Mouse (Mus musculus) thymus, adult 18-20 months (tissue): ENCODE data around the gene Gpat2.

Experiments used
- DNase-seq, 2 experiments: peaks; one replicate each; pipeline ENCODE4 v3.0.0; 2022; ENCODE audit warnings: mixed read lengths in 2 of 2

Gene Gpat2

DNA sequence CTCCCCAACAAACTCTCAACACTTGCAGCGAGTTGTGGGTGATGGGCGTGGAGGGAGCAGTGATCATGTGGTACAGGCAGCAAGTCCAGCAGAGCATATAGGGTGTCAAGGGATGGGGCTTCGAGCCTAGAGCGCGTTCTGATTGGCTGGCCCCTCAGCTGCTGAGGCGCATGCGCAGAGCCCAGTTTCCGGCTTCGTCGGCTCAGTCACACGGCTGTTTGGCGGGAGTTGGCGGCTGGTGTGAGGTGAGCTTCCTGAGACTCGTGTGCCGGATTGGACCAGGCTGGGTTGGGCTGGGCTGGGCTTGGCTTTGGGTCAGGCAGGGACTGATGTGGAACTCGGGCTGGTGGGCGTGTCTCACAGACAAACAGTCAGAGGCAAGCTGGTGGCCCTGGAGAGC lies at the start of gene Gpat2:
TSS of gene Gpat2 (plus strand) at position 223 of the 400 bp plus-strand sequence.
- no peak for DNase-seq

DNA sequence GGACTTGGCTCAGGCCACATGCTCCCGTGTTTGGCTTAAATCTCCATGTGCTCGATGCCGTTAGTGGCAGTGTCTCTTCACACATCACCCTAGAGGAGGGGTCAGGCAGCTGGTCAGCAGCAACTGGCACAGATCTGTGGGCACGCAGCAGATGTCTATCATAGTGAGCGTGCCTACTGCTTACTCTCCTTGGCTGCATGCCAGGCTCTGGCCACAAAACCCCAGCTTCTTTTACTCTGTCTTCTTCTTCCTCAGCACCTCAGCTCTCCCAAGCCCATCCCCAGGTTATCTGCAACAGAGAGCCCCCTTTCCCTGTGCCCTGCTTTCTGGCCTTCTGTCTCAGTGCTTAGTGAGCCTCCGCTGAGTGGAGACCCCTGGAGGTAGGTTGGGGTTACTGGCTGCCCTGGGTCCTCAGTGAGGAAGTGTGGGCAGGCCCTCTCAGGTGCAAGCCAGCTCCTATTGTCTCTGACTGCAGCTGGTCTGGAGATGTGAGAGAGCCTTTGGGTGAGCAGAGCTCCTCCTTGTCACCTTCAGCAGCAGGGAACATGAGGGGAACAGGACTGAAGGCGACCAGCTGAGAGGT lies 49.1 kb upstream of the Gpat2 start:
- DNase-seq = peak; percentile 11 to 23

DNA sequence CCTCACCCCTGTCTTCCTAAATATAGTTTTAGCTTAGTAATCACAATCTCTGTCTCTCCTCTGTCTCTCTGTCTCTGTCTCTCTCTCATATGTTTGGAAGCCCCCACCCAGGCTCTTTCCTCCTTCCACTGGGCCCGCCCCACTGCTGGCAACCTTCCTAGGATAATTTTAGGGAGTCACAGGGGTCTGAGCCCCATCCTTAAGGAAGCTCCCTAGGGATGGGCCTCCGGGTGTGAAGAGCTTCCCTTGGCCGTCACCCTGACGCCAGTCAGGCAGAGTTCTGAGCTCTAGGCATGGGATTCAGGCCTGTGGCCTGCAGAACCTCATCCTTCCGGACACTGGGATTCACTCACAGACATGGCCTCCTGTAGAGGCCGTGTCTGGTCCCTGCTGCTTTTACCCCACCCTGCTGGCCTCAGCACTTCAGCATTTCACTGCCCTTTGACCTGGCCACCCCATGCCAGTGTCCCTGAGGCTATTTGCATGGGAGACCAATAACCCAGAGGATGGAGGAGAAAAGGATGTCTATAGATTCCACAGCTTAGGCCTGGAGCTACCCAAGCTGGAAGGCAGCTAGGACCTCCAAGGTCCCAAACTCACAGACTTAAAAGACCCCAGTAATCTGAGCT lies 48.5 kb upstream of the Gpat2 start:
- no peak for DNase-seq

DNA sequence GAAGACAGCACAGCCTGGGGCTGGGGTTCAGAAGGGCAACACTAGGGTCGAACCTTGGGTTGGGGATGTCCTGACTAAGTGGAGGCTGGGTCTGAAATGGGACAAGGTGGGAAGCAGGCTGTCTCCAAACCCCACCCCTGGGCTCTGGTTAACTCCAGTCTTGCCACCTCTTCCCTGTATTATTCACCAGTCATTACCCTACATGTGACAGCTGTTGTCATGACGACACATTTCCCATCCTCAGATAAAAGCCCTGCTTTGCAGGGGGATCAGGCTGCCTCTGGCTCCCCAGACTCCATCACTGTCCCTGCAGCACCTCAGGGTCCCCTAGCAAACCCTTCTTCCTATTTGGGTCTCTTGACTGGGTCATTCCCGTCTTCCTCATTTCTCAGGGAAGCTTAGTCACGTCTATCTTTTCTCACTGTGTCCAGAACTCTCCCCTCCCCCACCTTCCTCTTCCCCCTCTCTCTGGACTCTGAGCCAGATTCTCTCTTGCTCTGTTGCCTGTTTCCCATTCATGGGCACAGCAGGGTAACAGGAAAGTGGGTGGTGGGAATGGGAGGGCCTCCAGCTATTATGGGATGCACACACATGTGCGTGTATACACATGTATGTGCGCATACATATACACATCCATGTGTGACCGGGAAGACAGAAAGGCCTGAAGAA lies 46.9 kb upstream of the Gpat2 start:
- no peak for DNase-seq

DNA sequence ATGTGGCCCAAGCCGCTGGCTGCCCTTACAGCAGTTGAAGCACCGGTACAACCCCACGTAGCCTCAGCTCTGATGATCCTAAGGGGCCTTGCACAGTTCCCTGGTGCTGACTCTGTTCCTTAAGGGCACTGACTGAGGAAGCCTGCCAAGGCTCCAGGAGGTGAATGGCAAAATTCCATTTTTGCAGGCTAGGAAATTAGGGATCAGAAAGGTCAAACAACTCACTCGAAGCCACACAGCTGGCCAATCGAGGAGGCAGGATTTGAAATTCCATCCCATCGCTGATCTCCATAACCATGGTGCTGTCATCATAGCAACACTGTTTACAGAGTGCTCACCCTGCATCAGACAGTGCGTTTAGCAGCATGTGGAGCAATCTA lies 46.4 kb upstream of the Gpat2 start:
- no peak for DNase-seq

DNA sequence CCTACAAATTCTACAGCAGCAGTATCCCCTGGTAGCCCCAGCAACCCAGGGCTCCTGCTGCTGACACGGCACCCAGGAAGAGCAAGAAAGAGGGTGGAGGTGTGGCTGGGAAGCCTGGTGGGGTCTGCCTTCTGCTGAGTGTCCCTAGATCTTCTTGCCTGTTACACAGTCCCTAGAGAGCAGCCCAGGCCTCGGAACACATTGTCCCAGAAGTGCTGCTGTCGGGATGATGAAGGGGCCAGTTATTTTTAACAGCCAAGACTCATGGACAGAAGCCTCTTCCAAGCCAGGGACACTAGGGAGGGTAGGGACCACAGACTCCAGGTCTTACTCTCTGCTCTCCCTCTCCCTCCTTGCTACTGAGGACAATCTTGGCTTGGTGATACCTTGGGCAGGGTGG lies 45.7 kb upstream of the Gpat2 start:
- DNase-seq = no peak

DNA sequence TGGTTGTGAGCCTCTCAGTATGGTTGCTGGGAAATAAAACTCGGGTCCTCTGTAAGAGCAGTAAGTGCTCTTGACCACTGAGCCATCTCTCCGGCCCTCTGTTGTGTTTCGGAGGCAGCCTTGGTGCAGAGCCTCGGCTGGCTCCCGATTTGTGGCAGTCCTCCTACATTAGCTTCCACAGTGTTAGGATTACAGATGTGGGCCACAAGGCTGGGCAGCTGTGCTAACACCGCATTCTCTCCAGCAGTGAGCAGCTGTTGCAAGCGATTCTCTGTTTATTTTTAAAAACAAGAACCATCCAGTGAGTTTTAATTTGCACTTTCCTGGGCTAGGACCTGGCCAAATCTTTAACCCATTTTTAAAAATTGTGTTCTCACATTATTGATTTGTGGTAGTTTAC lies 41.1 kb upstream of the Gpat2 start:
- no peak for DNase-seq

DNA sequence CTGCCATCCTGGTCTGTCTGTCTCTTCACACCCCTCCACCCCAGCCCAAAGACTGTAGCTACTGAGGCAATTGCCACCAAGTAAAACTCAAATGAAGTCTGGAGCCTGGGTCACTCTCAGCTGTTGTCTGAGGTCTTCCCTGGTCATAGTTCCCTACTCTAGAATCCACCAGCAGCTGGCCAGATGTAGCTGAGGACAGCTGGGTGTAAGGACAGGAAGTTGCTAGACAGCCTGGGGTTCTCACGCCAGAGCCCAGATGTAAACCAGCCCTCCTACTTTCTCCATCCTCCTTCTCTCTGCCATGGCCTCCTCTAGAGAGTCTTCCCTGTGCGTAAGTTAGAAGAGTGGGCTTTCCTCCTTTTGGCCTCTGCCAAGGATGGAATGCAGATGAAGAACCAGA lies 37.5 kb upstream of the Gpat2 start:
- DNase-seq = no peak

DNA sequence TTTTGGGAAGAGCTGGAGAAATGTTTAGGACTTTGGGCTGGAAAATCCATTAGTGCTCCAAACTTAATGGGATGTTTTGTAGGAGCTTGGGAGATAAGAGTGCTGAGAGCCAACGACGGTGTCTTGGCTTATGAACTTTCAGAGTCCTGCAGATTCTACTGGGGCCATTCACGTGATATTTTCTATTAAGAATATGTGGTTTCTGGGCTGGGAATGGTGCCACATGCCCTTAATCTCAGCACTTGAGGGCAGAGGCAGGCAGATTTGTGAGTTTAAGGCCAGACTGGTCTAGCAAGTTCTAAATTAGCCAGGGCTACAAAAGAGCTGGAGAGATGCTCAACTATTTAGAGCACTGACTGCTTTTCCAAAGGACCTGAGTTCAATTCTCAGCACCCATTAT lies 34.6 kb upstream of the Gpat2 start:
- DNase-seq = no peak

DNA sequence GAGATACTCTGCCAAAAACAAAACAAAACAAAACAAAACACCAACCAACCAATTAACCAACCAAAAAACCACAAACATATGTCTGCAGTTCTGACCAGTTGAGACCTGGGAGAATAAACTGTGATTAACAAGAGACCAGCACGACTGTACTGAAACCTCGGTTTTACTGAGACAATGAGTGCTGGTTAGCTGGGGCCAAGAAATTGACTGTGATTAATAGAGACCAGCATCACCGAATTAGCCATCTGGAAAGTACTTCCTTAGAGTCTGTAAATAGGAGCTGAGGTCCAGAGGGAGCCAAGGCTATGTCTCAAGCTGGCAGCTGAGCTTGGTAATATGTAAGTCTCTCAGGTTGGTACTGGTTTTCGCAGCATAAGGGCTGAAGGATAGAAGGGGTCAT lies 34.2 kb upstream of the Gpat2 start:
- DNase-seq = no peak

DNA sequence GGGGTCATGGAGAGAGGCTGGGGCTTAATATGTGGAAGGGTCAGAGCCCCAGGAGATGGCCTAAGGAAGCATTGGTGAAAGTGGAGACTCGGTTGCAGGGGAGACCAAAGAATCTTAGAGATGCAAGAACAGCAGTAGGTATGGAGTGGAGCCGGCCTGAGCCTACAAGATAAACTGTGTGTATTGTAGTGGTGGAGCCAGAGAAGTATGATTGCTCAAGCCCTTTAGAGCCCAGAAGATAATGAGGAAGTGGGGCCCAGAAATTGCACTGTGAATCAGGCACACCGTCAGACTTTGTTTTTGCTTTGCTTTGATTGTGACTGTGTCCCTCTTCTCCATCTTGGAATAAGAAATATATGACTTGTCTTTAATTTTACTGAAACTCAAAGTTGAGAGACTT lies 33.7 kb upstream of the Gpat2 start:
- no peak for DNase-seq

DNA sequence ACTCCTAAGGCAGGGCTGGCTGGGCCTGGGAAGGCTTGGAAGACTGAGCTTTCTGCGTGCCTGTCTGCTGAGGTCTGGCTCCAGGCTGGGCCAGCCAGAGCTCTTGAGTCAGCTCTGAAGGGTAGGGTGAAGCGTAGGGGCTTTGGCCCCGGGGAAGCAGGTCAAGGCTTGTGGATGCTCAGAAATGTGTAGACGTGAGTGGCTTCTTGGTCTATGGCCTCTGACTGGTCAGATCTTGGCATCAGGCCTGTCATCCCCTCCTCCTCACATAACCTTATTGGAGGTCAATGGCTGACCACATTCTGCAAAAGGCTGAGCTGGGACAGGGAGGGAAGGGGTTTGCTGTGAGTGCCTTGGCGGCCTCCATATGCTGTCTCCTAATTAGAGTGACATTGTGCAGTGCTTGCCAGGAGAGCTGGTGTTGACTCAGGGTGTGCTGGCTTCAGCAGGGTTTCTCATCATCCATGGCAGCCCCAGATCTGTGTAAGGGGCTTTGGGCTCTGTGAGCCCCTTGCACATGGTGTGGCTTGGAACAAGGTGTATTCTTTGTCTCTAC lies 30.3 kb upstream of the Gpat2 start:
- no peak for DNase-seq

DNA sequence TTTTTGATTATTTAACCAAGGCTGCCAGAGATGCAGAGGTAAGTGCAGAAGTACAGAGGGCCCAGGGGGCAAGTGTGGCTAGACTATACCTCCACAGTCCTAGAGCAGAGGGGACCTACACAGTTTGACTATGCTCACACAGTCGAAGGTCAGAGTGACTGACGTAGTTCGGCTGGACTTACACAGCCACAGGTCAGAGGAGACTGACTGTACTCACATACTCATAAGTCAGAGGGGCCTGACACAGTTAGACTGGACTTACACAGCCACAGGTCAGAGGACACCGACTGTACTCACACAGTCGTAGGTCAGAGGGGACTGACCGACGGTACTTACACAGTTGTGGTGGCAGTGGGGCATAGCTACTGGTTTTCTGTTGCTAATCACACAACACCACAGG lies 26.3 kb upstream of the Gpat2 start:
- DNase-seq = no peak

DNA sequence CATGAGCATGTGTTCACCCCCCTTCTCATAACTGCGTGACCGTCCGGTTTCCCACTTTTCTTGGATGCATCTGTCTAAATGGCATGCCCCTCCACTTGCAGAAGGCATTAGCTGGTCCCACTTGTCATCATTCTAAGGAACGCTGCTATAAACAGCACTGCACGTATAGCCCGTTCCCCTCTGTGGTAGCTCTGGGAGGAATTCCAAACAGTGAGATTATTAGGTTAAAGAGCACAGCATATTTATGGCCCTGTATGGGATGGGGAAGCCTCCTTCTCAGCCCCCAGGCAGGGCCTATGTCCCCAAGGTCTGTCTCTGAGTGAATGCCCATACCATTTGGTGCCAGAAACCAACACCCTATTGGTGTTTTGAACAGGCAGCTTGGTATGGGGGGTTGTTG lies 13.9 kb upstream of the Gpat2 start:
- no peak for DNase-seq

DNA sequence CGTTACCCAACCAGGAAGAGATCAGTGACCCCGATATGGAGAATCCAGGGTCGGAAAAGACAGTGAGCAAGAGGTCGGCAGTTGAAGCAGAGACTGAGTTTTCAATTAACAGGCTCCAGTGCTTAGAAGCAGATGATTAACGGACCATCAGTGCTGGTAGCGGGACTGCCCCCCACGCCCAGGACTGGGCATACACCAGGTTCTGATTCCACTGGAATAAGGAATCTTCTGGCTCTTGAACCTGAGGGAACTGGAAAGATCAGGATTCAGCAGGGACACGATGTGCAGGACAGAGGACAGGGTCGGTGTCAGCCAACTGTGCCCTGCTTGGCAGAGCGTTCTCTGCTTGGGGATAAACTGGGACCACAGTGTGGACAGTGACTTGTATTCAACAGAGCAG lies 9.2 kb upstream of the Gpat2 start:
- DNase-seq = no peak

DNA sequence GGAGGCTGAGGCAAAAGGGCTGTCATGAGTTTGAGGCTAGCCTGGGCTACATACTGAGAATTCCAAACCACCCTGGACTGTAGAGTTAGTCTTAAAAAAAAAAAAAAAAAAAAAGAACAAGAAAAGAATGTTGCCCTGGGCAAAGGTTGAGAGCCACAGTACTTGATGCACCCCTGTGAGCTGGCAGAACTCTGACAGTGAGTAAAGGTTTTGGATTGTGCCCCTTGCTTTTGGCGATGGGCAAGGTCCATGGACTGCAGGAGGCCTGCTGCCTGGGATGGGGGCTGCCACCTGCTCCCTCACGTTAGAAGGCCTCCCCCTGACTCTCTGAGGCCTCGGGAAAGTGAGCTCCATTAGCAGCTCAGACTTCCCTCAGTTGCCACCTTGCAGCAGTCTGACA lies 8.3 kb upstream of the Gpat2 start:
- DNase-seq = no peak

DNA sequence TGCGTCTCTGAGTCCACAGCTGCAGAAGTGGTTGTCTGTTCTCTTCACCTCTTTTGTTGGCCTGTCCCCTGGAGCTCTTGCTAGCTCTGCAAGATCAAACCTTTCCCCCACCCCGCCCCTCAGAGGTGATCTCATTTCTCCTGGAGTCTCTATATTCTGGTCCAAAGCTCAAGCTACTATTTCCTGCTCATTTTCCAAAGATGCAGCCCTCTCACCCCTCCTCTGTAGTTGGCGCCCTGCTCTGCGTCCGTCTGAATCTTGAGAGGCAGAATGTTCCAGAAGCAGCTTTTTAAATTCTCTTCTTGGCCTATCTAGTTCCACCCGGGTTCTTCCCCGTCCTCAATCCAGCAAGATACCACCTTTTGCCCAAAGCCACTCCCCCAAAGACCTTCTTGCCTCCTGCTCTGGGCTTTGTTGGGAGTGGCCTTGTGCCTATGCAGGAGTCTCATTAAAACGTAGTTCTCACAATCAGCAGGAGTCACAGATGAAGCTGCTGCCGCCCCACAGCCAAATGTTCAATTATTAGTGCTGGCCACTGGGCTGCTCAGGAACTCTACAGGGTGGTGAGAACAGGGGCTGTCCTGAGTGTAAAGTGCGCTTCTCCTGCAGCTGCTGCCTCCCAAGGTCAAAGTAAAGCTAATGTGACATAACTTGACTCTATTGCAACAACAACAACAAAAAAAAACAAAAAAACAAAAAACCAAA lies 6.6 kb upstream of the Gpat2 start:
- no peak for DNase-seq

DNA sequence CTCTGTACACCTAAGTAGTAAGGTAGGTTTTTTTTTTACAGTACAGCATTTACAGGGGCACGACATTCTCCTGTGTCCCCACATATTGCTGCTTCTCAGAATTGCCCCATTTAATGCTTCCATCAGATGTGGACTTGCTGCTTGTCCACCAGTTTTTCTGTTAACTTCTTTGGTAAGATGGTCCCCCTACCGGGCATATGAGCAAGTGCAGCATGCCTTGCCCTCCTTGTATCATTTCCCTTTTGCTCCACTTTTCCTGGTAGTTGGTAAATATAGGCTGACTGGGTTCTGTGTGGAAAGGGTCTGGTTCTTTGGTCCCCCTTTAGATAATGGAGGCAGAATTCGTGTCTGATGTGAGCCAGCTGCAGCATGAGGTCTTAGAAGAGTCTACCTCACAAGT lies 5.2 kb downstream of the Gpat2 start:
- DNase-seq = no peak

DNA sequence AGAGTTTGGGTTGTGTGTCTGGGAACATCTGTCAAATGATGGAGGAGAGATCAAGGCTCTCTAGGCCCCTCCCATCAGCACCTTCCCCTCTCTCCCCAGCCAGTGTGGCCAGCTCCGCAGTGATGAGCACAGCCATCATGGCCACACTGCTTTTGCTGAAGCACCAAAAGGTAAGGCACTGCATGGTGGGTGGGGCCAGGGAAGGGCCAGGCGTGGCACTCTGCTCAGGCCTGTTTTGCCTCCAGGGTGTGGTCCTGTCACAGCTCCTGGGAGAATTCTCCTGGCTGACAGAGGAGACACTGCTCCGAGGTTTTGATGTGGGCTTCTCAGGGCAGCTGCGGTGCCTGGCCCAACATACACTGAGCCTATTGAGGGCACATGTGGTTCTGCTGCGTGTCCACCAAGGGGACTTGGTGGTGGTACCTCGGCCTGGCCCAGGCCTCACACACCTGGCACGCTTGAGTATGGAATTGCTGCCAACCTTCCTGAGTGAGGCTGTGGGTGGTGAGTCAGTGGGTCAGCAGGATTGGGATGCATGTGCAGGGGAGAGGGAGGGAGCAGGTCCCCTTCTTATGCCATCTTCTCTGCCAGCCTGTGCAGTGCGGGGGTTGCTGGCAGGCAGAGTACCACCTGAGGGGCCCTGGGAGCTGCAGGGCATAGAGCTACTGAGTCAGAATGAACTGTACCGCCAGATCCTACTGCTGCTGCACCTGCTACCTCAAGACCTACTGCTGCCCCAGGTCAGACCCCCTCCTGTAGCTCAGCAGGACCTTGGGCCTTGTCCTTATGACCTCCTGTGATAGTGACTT lies 8.7 kb downstream of the Gpat2 start:
- DNase-seq = no peak

DNA sequence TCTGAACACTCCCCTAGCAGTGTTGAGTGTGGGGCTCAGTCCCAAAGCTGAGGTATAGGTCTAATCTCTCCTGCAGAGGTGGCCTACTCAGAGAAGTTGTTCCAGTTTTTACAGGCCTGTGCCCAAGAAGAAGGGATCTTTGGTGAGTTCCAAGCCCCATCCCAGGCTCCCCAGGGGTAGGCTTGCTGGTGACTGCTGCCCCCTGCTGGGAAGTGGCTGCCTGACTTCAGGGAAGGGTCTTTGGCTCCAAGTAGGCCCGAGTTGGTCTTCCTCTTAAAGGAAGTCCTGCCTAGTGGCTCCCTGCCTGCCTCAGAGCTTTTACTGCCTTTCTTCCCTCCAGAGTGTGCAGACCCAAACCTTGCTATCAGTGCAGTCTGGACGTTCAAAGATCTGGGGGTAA lies 10.1 kb downstream of the Gpat2 start:
- no peak for DNase-seq

DNA sequence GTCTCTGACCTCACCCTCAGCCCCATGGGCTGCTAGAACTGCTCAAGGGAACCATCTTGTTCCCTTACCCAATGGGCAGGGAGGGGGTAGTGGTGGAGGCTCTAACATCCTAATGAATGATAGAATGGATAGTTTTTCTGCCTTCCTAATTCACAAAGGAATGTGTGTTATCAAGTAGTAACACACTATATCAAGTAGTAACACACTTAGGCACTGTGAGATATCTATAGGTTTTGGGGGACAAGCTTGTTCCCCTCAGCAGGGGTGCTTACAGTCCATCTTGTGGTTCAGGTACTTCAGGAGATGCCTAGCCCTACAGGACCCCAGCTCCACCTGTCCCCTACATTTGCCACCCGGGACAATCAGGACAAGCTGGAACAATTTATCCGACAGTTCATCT lies 10.6 kb downstream of the Gpat2 start:
- no peak for DNase-seq

DNA sequence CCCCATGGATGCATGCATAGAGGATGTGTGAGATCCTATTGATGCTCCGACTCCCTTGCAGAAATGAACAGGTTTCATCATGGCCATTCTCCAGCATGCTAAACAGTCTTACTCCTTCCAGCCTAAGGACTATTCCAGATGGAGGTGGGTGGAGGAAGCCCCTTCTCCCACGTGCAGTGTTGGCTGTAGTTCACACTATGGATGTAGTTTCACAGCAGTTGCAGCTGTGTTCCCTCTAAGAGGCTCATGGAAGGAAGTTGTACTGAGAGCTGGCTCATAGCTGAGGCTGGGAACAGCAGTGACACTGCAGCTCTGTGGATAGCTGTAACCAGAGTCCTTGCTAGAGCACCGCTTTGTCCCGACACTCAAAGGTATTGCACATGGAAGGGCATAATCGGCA lies 12.7 kb downstream of the Gpat2 start:
- DNase-seq = no peak
